Mouse (Mus musculus) heart, postnatal 0 days (tissue): ENCODE results near the gene Ankfn1.

Experiments
- CTCF ChIP-seq: IDR thresholded peaks from 2 replicates; pipeline ENCODE4 v1.5.1; 2016; ENCODE audit warnings: antibody characterized with exemption, control low read depth, low read depth
- EP300 ChIP-seq: IDR thresholded peaks from 2 replicates; pipeline ENCODE4 v1.6.1; 2016; ENCODE audit warnings: antibody characterized with exemption, low read depth

DNA sequence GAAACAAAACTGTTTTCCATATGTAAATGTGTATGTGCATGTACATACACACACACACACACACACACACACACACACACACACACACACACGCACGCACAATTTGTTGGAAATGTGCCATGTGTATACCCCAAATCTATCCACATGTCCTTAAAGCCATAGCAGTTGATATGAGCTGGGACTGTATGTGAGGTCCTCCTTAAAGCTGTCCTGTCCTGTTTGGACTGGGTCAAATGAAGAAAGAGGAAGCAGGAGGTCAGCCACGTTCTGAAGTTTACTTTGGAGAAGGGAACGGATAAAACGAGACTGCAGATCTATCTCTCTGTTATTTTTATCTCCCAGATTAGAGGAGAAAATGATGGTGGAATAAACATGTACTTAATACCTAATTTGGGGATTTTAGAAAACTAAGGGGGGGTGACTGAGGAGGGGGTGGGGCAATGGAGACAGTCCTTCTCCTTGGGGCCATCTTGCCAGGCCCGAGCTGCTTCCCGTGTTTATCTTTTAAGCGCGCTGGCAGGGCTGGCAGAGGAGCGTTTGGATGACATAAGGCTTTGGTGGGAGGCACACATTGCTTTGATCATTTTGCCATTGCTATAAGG lies 187.1 kb downstream of the Ankfn1 start:
- no peak for TF ChIP-seq CTCF
- TF ChIP-seq EP300 = no peak
